Mouse (Mus musculus) cerebellum, adult 9-10 months (tissue): ENCODE results near the gene Tada2b.
A peak's percentile ranks its signal among the peaks of the same experiment; 100 is the strongest.

Experiments
- DNase-seq: peaks from one replicate; pipeline ENCODE4 v3.0.0; 2022

Tada2b gene

GRCm38 (mm10) chr5:36484171-36484990 lies at the start of gene Tada2b, which contains the start of gene Ccdc96:
TSS of gene Tada2b (minus strand) at chr5:36484285.
TSS of gene Ccdc96 (plus strand) at chr5:36484588.
- DNase-seq = peak; percentile 99

GRCm38 (mm10) chr5:36530129-36530751 lies 46.2 kb upstream of the Tada2b start:
- peak; percentile 91 for DNase-seq

GRCm38 (mm10) chr5:36529698-36530097 lies 45.6 kb upstream of the Tada2b start:
- no peak for DNase-seq

- no peak for DNase-seq
Measured at GRCm38 (mm10) chr5:36526921-36527320, 42.8 kb upstream of the Tada2b start.

GRCm38 (mm10) chr5:36526274-36526673 lies 42.2 kb upstream of the Tada2b start:
- DNase-seq = no peak

GRCm38 (mm10) chr5:36525216-36525615 lies 41.1 kb upstream of the Tada2b start:
- DNase-seq = no peak

GRCm38 (mm10) chr5:36523219-36523703 lies 39.2 kb upstream of the Tada2b start:
- DNase-seq = no peak

- DNase-seq = no peak
Measured at GRCm38 (mm10) chr5:36522782-36523181, 38.7 kb upstream of the Tada2b start.

- DNase-seq = no peak
Measured at GRCm38 (mm10) chr5:36519751-36520150, 35.7 kb upstream of the Tada2b start.

- peak; percentile 68 for DNase-seq
Measured at GRCm38 (mm10) chr5:36517596-36517995, 33.5 kb upstream of the Tada2b start.

GRCm38 (mm10) chr5:36515558-36515957 lies 31.5 kb upstream of the Tada2b start:
- no peak for DNase-seq

GRCm38 (mm10) chr5:36515126-36515525 lies 31.0 kb upstream of the Tada2b start:
- DNase-seq = no peak

GRCm38 (mm10) chr5:36510956-36511355 lies 26.9 kb upstream of the Tada2b start:
- no peak for DNase-seq

- DNase-seq = no peak
Measured at GRCm38 (mm10) chr5:36508351-36508750, 24.3 kb upstream of the Tada2b start.

GRCm38 (mm10) chr5:36505643-36506042 lies 21.6 kb upstream of the Tada2b start:
- no peak for DNase-seq

- DNase-seq = no peak
Measured at GRCm38 (mm10) chr5:36505235-36505634, 21.1 kb upstream of the Tada2b start.

- no peak for DNase-seq
Measured at GRCm38 (mm10) chr5:36494709-36495108, 10.6 kb upstream of the Tada2b start.

GRCm38 (mm10) chr5:36493919-36494318 lies 9.8 kb upstream of the Tada2b start:
- DNase-seq = no peak

- no peak for DNase-seq
Measured at GRCm38 (mm10) chr5:36489225-36489624, 5.1 kb upstream of the Tada2b start.

- no peak for DNase-seq
Measured at GRCm38 (mm10) chr5:36485306-36485705, 1.2 kb upstream of the Tada2b start.

- DNase-seq = peak; percentile 58
Measured at GRCm38 (mm10) chr5:36483203-36484101, 633 bp downstream of the Tada2b start.

GRCm38 (mm10) chr5:36481114-36481513 lies 3.0 kb downstream of the Tada2b start:
- no peak for DNase-seq

GRCm38 (mm10) chr5:36480398-36480797 lies 3.7 kb downstream of the Tada2b start:
- no peak for DNase-seq
